Mouse (Mus musculus) Patski (cell line): ENCODE results near the gene Bbip1. TPM values are rescaled to one million over a fixed set of nuclear protein-coding genes. Genes with fewer than 3 reads are reported as not detected.
"Not testable (repeated sequence)": the region's sequence is repeated elsewhere in the genome, so short reads cannot be mapped to it uniquely, and the experiment has no call there.

Experiments
- ATAC-seq: fragments of 100-300 bp; one replicate; pipeline ENCODE4 v1.8.0; 2021
- CTCF ChIA-PET: fragments of 350-600 bp; sonication (Branson Sonifier 250); formaldehyde crosslinking; loops from one replicate; lab custom pipeline; 2022; ENCODE audit warnings: inconsistent platforms; lab: Charles Lee
- POLR2A ChIA-PET: fragments of 350-600 bp; sonication (Branson Sonifier 250); formaldehyde crosslinking; loops from one replicate; lab custom pipeline; 2022; ENCODE audit warnings: antibody characterized with exemption, inconsistent platforms; lab: Charles Lee
- DNase-seq: peaks from one replicate; pipeline ENCODE4 v3.0.0-alpha.2; 2011; ENCODE audit warnings: low read depth, low spot score
- H3K27me3 ChIP-seq: fragments of 371-371 bp; one replicate; pipeline ENCODE4 v1.5.1; 2021
- CTCF ChIP-seq: fragments of 100-300 bp; IDR thresholded peaks from one replicate; pipeline ENCODE4 v1.5.1; 2021
- in situ Hi-C: fragments of 300-500 bp; cut with MboI; formaldehyde crosslinking; loops from 3 replicates; pipeline ENCODE4 v1.11.1; 2018; ENCODE audit warnings: low pct_unique_long_range_greater_than_20kb, mixed read lengths
- polyA plus RNA-seq: library from polyadenylated mRNA; unstranded; gene quantifications from one replicate; pipeline ENCODE4 v1.2.3, GENCODE M21; 2021

Bbip1 gene
- polyA plus RNA-seq, 1 experiment from 2014 or later, result 53.0 TPM

DNA sequence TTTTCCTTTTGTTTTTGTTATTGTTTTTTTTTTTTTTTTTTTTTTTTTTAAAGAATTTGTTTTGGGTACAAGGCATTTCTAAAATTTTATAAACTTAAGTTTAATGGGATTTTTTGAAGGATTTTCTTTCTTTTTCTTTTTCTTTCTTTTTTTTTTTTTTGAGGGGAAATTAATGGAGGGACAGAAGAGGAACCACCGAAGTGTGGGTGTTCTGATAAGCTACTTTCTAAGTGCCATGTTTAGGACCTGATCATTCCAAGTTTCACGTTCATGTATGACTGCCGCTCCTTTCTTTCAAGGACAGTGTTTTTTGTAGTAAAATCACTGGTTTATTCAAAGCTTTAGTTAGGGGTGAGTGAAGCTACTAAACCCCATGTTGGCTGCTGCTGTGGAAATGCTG, 15.2 kb downstream of the Bbip1 start:
- H3K27me3 ChIP-seq, result no peaks in the 10 kb centered on the region
- DNase-seq (no peak), ATAC-seq (no peak)
- TF ChIP-seq CTCF, result no peak
- CTCF ChIA-PET, result interaction anchor here (0.7 to 1.7 kb wide), 3 partner anchors 13 to 177 kb away, joined by 3 read pairs; no protein-coding TSS in a partner anchor
- in situ Hi-C loops, result loop anchor here (25.0 kb wide), 1 partner anchor 542 kb away; the partner anchor contains the start of gene Smndc1
- POLR2A ChIA-PET, result interaction anchor here (1.0 to 1.2 kb wide), 2 partner anchors 15 to 161 kb away, joined by 3 read pairs; partner anchors contain the start of gene Shoc2

DNA sequence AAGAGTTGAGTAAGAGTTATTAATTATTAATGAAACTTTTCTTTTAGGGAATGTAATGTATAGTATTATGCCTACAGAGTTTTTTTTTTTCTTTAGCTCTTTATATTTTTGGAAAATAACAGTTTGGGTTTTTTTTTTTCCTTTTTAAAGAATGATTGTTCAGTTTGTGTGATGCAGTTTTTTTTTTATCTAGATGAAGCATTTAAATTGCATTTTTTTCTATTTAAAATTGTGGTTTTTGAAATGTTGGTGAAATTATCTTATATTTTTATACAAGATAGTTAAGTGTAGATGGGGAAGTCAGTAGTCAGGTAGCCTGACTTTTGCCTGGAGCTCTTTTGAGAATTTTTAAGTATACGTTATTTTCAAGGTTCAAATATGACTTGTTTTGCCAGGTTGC, 17.7 kb downstream of the Bbip1 start:
- ChIA-PET POLR2A (no interaction called here), CTCF (interaction anchor here (1.4 to 5.6 kb wide), 4 partner anchors 10 to 278 kb away, joined by 4 to 43 read pairs (median 15); no protein-coding TSS in a partner anchor)
- no peaks in the 10 kb centered on the region for H3K27me3 ChIP-seq
- no peak for TF ChIP-seq CTCF
- no peak for ATAC-seq
- DNase-seq, result no peak
- in situ Hi-C loops, result loop anchor here (25.0 kb wide), 1 partner anchor 539 kb away; the partner anchor contains the start of gene Smndc1

DNA sequence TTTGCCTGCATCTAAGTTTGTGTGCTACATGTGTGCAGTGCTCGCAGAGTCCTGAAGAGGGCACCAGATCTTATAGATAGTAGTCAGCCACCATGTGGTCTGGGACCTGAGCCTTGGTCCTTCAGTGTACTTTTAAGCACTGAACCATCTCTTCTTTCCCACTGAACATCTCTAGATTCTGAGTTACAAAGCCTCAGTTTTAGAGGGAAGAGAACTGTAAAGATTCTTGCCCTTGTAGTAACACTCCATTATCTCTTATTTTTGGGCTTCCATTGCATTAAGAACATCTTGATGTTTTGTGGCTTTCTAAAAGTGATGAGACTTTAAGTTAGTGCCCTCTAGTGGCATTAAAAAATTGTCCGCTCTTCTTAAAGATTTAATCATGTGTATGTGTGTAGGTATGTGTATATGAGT, 19.1 kb downstream of the Bbip1 start:
- ChIA-PET CTCF (interaction anchor here (1.0 to 5.6 kb wide), 9 partner anchors 10 to 277 kb away, joined by 3 to 43 read pairs (median 4); no protein-coding TSS in a partner anchor), POLR2A (no interaction called here)
- ATAC-seq, result no peak
- peak; percentile 62 for TF ChIP-seq CTCF
- DNase-seq, result no peak
- in situ Hi-C loops, result loop anchor here (25.0 kb wide), 1 partner anchor 538 kb away; the partner anchor contains the start of gene Smndc1
- H3K27me3 ChIP-seq, result no peaks in the 10 kb centered on the region

DNA sequence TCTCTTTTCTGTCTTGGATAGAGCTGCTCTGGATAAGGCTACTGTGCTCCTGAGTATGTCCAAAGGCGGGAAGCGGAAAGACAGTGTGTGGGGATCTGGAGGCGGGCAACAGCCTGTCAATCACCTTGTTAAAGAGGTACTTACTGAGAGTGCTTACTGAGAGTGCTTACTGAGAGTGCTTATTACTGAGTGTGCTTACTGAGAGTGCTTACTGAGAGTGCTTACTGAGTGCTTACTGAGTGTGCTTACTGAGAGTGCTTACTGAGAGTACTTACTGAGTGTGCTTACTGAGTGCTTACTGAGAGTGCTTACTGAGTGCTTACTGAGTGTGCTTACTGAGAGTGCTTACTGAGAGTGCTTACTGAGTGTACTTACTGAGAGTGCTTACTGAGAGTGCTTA, 22.4 kb downstream of the Bbip1 start:
- H3K27me3 ChIP-seq, ATAC-seq, in situ Hi-C loops, DNase-seq: not testable (repeated sequence)
- ChIA-PET POLR2A (interaction anchor here (0.6 to 0.7 kb wide), 2 partner anchors 136 to 215 kb away, joined by 4 read pairs; no protein-coding TSS in a partner anchor), CTCF (interaction anchor here (5.6 kb wide), 1 partner anchor 154 kb away, joined by 43 read pairs; no protein-coding TSS in a partner anchor)

DNA sequence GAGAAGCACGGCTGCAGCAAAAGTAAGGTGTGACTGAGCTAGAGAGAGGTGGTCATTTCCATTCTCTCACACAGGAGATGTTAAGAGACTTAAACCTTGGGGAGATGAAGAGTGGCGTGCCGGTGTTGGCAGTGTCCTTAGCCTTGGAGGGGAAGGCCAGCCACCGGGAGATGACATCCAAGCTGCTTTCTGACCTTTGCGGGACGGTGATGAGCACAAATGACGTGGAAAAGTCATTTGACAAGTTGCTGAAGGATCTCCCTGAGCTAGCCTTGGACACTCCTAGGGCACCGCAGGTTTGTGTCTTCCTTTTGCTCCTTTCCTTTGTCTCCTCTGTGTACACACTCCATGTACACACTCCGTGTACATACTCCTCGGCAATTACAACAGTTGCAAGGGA, 24.9 kb downstream of the Bbip1 start:
- ChIA-PET POLR2A (interaction anchor here (0.7 kb wide), 1 partner anchor 12 kb away, joined by 3 read pairs; no protein-coding TSS in a partner anchor), CTCF (interaction anchor here (1.1 to 1.8 kb wide), 5 partner anchors 10 to 156 kb away, joined by 3 to 4 read pairs (median 4); no protein-coding TSS in a partner anchor)
- ATAC-seq (no peak), DNase-seq (no peak)
- in situ Hi-C loops, result no loop called here
- no peak for TF ChIP-seq CTCF
- no peaks in the 10 kb centered on the region for H3K27me3 ChIP-seq

DNA sequence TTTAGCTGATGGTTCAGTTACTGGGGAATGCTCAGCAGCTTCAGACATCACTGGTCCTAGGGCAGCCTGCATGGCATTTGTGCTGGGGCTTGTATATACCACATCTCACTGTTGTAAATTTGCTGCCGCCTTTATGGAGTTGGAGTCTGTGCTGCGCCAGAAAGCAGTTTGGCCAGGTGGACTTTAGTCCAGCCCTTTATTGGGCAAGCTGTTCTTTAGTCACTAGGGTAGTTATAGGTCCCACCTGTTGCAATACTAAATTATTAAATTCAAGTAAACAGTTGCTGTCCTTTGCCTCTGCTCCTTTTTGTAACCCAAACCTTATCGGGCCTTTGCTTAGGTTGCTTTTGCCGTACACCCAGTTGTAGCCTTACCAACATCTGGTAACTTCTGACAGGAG, 29.5 kb downstream of the Bbip1 start:
- ChIA-PET POLR2A (interaction anchor here (1.2 kb wide), 1 partner anchor 95 kb away, joined by 3 read pairs; no protein-coding TSS in a partner anchor), CTCF (interaction anchor here (0.8 to 1.6 kb wide), 5 partner anchors 10 to 1291 kb away, joined by 3 to 4 read pairs (median 3); no protein-coding TSS in a partner anchor)
- no peak for ATAC-seq
- H3K27me3 ChIP-seq, result no peaks in the 10 kb centered on the region
- DNase-seq, result no peak
- TF ChIP-seq CTCF, result no peak
- in situ Hi-C loops, result no loop called here

DNA sequence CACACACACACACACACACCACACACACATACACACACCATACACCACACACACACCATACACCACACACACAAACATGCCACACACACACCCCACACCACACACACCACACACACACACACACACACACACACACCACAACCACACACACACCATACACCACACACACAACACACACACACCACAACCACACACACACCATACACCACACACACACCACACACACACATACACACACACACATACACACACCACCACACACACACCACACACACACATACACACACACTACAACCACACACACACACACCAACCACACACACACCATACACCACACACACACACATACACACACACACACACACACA, 37.7 kb downstream of the Bbip1 start:
- DNase-seq, H3K27me3 ChIP-seq, ATAC-seq: not testable (repeated sequence)
- CTCF ChIA-PET, result interaction anchor here (0.9 kb wide), 1 partner anchor 16 kb away, joined by 3 read pairs; no protein-coding TSS in a partner anchor
- in situ Hi-C loops, result loop anchor here (5.0 kb wide), 1 partner anchor 144 kb away; no protein-coding TSS in a partner anchor
- POLR2A ChIA-PET, result interaction anchor here (0.6 to 0.9 kb wide), 4 partner anchors 13 to 723 kb away, joined by 3 to 7 read pairs (median 4); no protein-coding TSS in a partner anchor

DNA sequence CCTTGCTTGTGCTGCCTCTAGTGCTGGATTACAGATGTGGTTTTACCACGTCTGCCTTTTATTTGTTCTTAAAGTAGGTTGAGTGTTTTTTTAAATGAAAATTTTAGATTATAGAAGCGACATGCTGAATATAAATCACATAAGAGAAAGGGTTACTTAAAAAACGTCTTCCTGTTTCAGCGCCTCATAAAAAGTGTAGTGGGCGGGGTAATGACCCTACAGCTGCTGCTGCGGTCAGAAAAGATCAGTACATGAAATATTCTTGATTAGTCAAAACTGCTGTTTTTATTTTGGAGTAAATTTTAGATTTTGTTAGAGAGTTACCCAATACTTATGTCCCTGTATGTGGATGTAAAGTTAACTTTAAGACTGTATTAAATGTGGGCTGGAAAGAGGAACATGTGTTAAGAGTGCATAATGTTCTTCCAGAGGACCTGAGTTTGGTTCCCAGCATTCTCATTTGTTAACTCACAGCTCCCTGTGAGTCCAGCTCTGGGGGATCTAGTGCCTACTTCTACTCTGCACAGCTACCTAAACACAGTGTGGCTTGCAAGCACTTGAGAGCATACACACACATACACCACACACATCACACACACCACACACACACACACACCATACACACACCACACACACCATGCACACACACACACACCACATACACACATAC, 38.3 kb downstream of the Bbip1 start:
- in situ Hi-C loops, result loop anchor here (5.0 kb wide), 1 partner anchor 144 kb away; no protein-coding TSS in a partner anchor
- POLR2A ChIA-PET, result no interaction called here
- no peaks in the 10 kb centered on the region for H3K27me3 ChIP-seq
- DNase-seq (no peak), ATAC-seq (no peak)
- CTCF ChIA-PET, result interaction anchor here (0.9 to 1.0 kb wide), 3 partner anchors 17 to 139 kb away, joined by 3 to 4 read pairs (median 3); no protein-coding TSS in a partner anchor
- TF ChIP-seq CTCF, result peak; percentile 26

DNA sequence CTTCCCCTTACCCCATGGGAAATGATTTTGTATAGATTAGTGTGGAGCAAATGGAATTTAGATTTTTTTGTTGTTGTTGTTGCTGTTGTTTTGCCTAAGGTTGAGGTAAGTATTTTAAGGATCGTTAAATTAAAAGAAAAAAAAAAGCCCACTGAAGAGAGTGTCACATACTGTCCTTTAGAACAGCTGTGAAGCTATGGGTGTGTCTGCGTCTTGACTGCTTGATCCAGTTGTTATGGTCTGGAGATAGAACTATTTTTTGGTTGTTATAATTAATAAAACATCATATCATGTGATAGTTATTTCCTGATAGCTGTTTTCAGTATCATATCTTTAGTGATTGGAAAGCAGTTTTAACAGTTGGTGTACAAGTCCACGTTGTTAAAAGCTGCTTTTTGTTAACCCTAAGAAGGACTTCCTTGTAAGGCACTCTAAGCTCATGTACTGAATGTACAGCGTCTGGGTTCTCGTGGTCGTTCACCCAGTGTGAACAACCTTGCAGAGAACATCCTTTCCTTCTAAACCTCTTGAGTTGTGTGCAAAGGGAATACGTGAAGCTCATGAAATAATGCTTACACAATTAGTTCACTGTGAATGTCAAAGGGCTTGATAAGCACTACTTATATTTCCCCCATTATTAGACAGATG, 39.5 kb downstream of the Bbip1 start:
- no peak for DNase-seq
- no peak for ATAC-seq
- in situ Hi-C loops, result loop anchor here (5.0 kb wide), 1 partner anchor 143 kb away; no protein-coding TSS in a partner anchor
- H3K27me3 ChIP-seq, result no peaks in the 10 kb centered on the region
- TF ChIP-seq CTCF, result no peak
- POLR2A ChIA-PET, result interaction anchor here (1.4 kb wide), 1 partner anchor 130 kb away, joined by 4 read pairs; no protein-coding TSS in a partner anchor
- CTCF ChIA-PET, result interaction anchor here (1.0 to 1.6 kb wide), 3 partner anchors 14 to 138 kb away, joined by 4 to 5 read pairs (median 4); no protein-coding TSS in a partner anchor
